Mouse (Mus musculus): ENCODE results near the gene Gm973. TPM values are rescaled to one million over a fixed set of nuclear protein-coding genes. Genes with fewer than 3 reads are reported as not detected.
A peak's percentile ranks its signal among the peaks of the same experiment; 100 is the strongest.

Gene Gm973
- polyA plus RNA-seq, 1 experiment from 2014 or later = 8.1 TPM

- H3K36me3 ChIP-seq = no peaks in the 10 kb centered on the region
- peaks cover 23% of the 10 kb centered on the region for H3K4me1 ChIP-seq (replicated peaks)
- peak; percentile 97 for ATAC-seq (ENCODE audit: low FRiP score, low read depth)
- no peaks in the 10 kb centered on the region for H3K9me3 ChIP-seq
- peak within 1 kb of the TSS; percentile 87 for H3K4me2 ChIP-seq
- peak within 1 kb of the TSS; percentile 76 for H3K9ac ChIP-seq
- H3K27me3 ChIP-seq = peaks cover 7% of the 10 kb centered on the region; the same call in 1 of the 2 replicates
- H3K4me3 ChIP-seq = peak within 1 kb of the TSS; percentile 89
- H3K27ac ChIP-seq (replicated peaks) = peak within 1 kb of the TSS; percentile 87
- WGBS = under 1% methylated on average over 49 of the region's 49 CpGs
These were observed 169.0 kb downstream of the Gm973 start, which contains the start of gene Nop58 for GRCm38 (mm10) chr1:59684819-59685755. Gene Nop58, plus strand, starts transcription at chr1:59684971.

Other genes starting within 250 kb of the Gm973 start
- 2.5 and 2.8 TPM in 2 replicates for gene Fzd7, start 33.8 kb upstream of the Gm973 start, polyA plus RNA-seq (2015; fragmentation: Nextera tagmentation; extraction: Ambion mirVana)
- gene Sumo1, start 154.6 kb downstream of the Gm973 start, polyA plus RNA-seq (2015; fragmentation: Nextera tagmentation; extraction: Ambion mirVana) = 312 TPM in 2 replicates
- 141 and 145 TPM in 2 replicates for gene Nop58, start 168.7 kb downstream of the Gm973 start, polyA plus RNA-seq (2015; fragmentation: Nextera tagmentation; extraction: Ambion mirVana)
- gene Bmpr2, start 247.1 kb downstream of the Gm973 start, polyA plus RNA-seq (2015; fragmentation: Nextera tagmentation; extraction: Ambion mirVana) = 10.2 and 10.4 TPM in 2 replicates

Measured in hindbrain, embryonic 15.5 days (tissue).